Mouse (Mus musculus): ENCODE measurements around the gene Foxn1. TPM values are rescaled to one million over a fixed set of nuclear protein-coding genes. Genes with fewer than 3 reads are reported as not detected.
A peak's percentile ranks its signal among the peaks of the same experiment; 100 is the strongest.

The Foxn1 gene
- total RNA-seq, 1 experiment: not detected

DNA sequence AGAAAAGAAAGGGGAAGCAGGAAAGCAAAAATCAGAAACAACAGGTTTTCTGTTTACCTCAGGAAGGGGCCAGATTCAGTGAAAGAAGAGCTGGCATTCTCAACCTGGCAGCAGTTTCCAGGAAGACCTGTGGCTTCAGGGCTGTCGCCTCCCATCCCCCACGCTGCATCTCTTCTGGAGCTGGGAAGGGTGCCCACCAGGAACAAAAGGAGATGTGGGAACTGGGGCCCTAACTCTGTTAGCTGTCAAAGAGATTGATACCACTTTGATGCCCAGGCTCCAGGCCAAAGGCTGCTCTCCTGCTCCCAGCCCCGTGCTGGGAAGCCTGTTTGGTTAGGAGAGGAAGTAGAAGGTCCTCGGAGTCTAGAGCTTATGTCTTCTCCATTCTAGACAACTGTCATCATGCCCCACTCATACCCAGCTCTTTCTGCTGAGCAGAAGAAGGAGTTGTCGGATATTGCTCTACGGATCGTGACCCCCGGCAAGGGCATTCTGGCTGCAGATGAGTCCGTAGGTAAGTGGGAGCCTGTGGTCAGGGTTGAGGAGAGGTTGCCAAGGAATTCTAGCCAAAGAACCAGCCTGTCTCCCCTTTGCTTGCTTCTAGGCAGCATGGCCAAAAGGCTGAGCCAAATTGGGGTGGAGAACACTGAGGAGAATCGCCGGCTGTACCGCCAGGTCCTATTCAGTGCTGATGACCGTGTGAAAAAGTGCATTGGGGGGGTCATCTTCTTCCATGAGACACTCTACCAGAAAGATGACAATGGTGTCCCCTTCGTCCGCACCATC, 62.2 kb downstream of the Foxn1 start:
- Histone ChIP-seq H3K27ac (ENCODE audit: insufficient read depth, low read depth, low read length, poor library complexity, severe bottlenecking) (no peak overlapping the region), H3K9me3 (ENCODE audit: control insufficient read depth, insufficient read depth, low read depth, low read length) (no peaks in the 10 kb centered on the region), H3K36me3 (ENCODE audit: control insufficient read depth, insufficient read depth, low read length, poor library complexity, severe bottlenecking) (peaks cover 23% of the 10 kb centered on the region), H3K4me1 (ENCODE audit: control insufficient read depth in 2 of 2, insufficient read depth in 2 of 2, low read length in 2 of 2, poor library complexity in 1 of 2) (peaks cover 0 to 5% of the 10 kb centered on the region in 2 experiments; a peak in 2 of 4 replicates), H3K4me3 (ENCODE audit: insufficient read depth in 1 of 2, low read depth in 1 of 2, low read length in 2 of 2, poor library complexity in 1 of 2, severe bottlenecking in 1 of 2) (no peak overlapping the region), H3K9ac (ENCODE audit: insufficient read depth, low read depth, low read length, poor library complexity, severe bottlenecking) (no peak overlapping the region)
- in situ Hi-C loops (cut with MboI; ENCODE audit: low sequenced_read_pairs in 2 of 2, unreplicated experiment in 2 of 2): no loop called here
- TF ChIP-seq MAFK (IDR thresholded peaks at IDR 0.05; ENCODE audit: insufficient read depth, low read depth, low read length): no peak
- no peak for TF ChIP-seq ZC3H11A (IDR thresholded peaks at IDR 0.05; ENCODE audit: borderline replicate concordance, low read depth, low read length)
- TF ChIP-seq ZNF384 (IDR thresholded peaks at IDR 0.05; ENCODE audit: low read depth, low read length): no peak
- no peak for TF ChIP-seq CHD2 (IDR thresholded peaks at IDR 0.05; ENCODE audit: low read depth, low read length)
- TF ChIP-seq HCFC1 (IDR thresholded peaks at IDR 0.05; ENCODE audit: borderline replicate concordance, insufficient read depth, low read length): no peak
- no peak for DNase-seq (ENCODE audit: low read depth, low spot score)

DNA sequence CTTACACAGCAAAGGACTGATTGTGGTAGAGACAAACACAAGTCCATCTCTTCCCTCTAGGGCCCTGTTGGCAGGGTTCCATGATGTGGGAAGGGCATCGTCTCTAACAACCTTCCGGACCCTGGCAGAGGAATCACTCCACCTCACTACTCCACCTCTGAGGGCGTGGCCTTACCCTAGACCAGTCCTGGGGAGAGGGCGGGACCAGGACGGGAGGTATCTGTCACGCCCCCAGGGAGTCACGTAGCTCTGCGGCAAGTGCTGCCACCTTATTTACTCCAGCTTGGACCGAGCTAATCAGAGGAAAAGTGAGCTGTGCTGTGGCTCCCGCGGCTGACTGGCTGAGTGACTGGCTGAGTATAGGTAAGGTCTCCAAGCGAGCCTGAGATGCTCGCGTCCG, 63.5 kb downstream of the Foxn1 start, which contains the start of gene Aldoc:
Gene Aldoc (plus strand): TSS at position 109 of the 400 bp plus-strand sequence.
- DNase-seq (ENCODE audit: low read depth, low spot score): peak; percentile 93
- H3K4me3 ChIP-seq (ENCODE audit: insufficient read depth in 1 of 2, low read depth in 1 of 2, low read length in 2 of 2, poor library complexity in 1 of 2, severe bottlenecking in 1 of 2): peak within 1 kb of the TSS; percentile 55 to 73; a peak in 3 of 4 replicates
- H3K4me1 ChIP-seq (ENCODE audit: control insufficient read depth in 2 of 2, insufficient read depth in 2 of 2, low read length in 2 of 2, poor library complexity in 1 of 2): peaks cover 0 to 6% of the 10 kb centered on the region in 2 experiments; a peak in 2 of 4 replicates
- in situ Hi-C loops (cut with MboI; ENCODE audit: low sequenced_read_pairs in 2 of 2, unreplicated experiment in 2 of 2): no loop called here
- H3K27ac ChIP-seq (ENCODE audit: insufficient read depth, low read depth, low read length, poor library complexity, severe bottlenecking): peak within 1 kb of the TSS; percentile 15; the same call in 1 of the 2 replicates
- H3K36me3 ChIP-seq (ENCODE audit: control insufficient read depth, insufficient read depth, low read length, poor library complexity, severe bottlenecking): peaks cover 26% of the 10 kb centered on the region
- peak within 1 kb of the TSS; percentile 57; the same call in 1 of the 2 replicates for H3K9ac ChIP-seq (ENCODE audit: insufficient read depth, low read depth, low read length, poor library complexity, severe bottlenecking)
- TF ChIP-seq ZC3H11A (IDR thresholded peaks at IDR 0.05; ENCODE audit: borderline replicate concordance, low read depth, low read length) (no peak), ZNF384 (IDR thresholded peaks at IDR 0.05; ENCODE audit: low read depth, low read length) (no peak), HCFC1 (IDR thresholded peaks at IDR 0.05; ENCODE audit: borderline replicate concordance, insufficient read depth, low read length) (no peak), MAFK (IDR thresholded peaks at IDR 0.05; ENCODE audit: insufficient read depth, low read depth, low read length) (no peak), CHD2 (IDR thresholded peaks at IDR 0.05; ENCODE audit: low read depth, low read length) (no peak)
- H3K9me3 ChIP-seq (ENCODE audit: control insufficient read depth, insufficient read depth, low read depth, low read length): no peaks in the 10 kb centered on the region

GRCm38 (mm10) chr11:78322076-78322831, 64.1 kb downstream of the Foxn1 start:
- Histone ChIP-seq H3K4me3 (ENCODE audit: insufficient read depth in 1 of 2, low read depth in 1 of 2, low read length in 2 of 2, poor library complexity in 1 of 2, severe bottlenecking in 1 of 2) (peak overlapping the region in 1 of 2 experiments; percentile 73; a peak in 1 of 4 replicates), H3K9me3 (ENCODE audit: control insufficient read depth, insufficient read depth, low read depth, low read length) (no peaks in the 10 kb centered on the region), H3K9ac (ENCODE audit: insufficient read depth, low read depth, low read length, poor library complexity, severe bottlenecking) (no peak overlapping the region), H3K36me3 (ENCODE audit: control insufficient read depth, insufficient read depth, low read length, poor library complexity, severe bottlenecking) (peaks cover 29% of the 10 kb centered on the region), H3K27ac (ENCODE audit: insufficient read depth, low read depth, low read length, poor library complexity, severe bottlenecking) (peak overlapping the region; percentile 15; the same call in 1 of the 2 replicates), H3K4me1 (ENCODE audit: control insufficient read depth in 2 of 2, insufficient read depth in 2 of 2, low read length in 2 of 2, poor library complexity in 1 of 2) (peaks cover 0 to 9% of the 10 kb centered on the region in 2 experiments; a peak in 2 of 4 replicates)
- in situ Hi-C loops (cut with MboI; ENCODE audit: low sequenced_read_pairs in 2 of 2, unreplicated experiment in 2 of 2): no loop called here
- TF ChIP-seq ZC3H11A (IDR thresholded peaks at IDR 0.05; ENCODE audit: borderline replicate concordance, low read depth, low read length) (no peak), ZNF384 (IDR thresholded peaks at IDR 0.05; ENCODE audit: low read depth, low read length) (no peak), CHD2 (IDR thresholded peaks at IDR 0.05; ENCODE audit: low read depth, low read length) (no peak), HCFC1 (IDR thresholded peaks at IDR 0.05; ENCODE audit: borderline replicate concordance, insufficient read depth, low read length) (no peak), MAFK (IDR thresholded peaks at IDR 0.05; ENCODE audit: insufficient read depth, low read depth, low read length) (no peak)
- DNase-seq (ENCODE audit: low read depth, low spot score): no peak

DNA sequence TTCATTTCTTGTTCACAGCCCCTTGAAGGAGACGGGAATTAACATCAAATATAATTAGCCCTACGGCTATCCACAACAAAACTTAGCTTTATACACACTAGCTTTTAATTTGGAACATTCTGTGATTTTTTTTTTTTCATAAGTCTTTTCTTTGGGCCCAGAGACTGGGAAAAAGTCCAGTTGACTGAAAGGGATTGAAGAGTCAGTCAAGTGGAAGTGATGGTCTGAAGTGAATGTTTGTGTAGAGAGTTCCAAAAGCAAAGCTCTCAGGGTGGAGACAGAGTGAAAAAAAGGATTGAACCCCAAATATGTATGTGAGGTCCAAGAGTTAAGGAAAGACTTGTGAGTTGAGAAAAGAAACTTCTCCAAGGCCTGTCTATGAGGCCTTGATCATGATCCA, 67.9 kb downstream of the Foxn1 start:
- no peaks in the 10 kb centered on the region for H3K9me3 ChIP-seq (ENCODE audit: control insufficient read depth, insufficient read depth, low read depth, low read length)
- peaks cover 50% of the 10 kb centered on the region for H3K36me3 ChIP-seq (ENCODE audit: control insufficient read depth, insufficient read depth, low read length, poor library complexity, severe bottlenecking)

More for the DNA sequence above, 67.9 kb downstream of the Foxn1 start:
- DNase-seq (ENCODE audit: low read depth, low spot score): no peak
- Histone ChIP-seq H3K4me1 (ENCODE audit: control insufficient read depth in 2 of 2, insufficient read depth in 2 of 2, low read length in 2 of 2, poor library complexity in 1 of 2) (peaks cover 0 to 12% of the 10 kb centered on the region in 2 experiments; a peak in 2 of 4 replicates), H3K9ac (ENCODE audit: insufficient read depth, low read depth, low read length, poor library complexity, severe bottlenecking) (no peak overlapping the region), H3K27ac (ENCODE audit: insufficient read depth, low read depth, low read length, poor library complexity, severe bottlenecking) (no peak overlapping the region), H3K4me3 (ENCODE audit: insufficient read depth in 1 of 2, low read depth in 1 of 2, low read length in 2 of 2, poor library complexity in 1 of 2, severe bottlenecking in 1 of 2) (no peak overlapping the region)
- TF ChIP-seq HCFC1 (IDR thresholded peaks at IDR 0.05; ENCODE audit: borderline replicate concordance, insufficient read depth, low read length): no peak
- no peak for TF ChIP-seq ZC3H11A (IDR thresholded peaks at IDR 0.05; ENCODE audit: borderline replicate concordance, low read depth, low read length)
- TF ChIP-seq ZNF384 (IDR thresholded peaks at IDR 0.05; ENCODE audit: low read depth, low read length): no peak
- no peak for TF ChIP-seq CHD2 (IDR thresholded peaks at IDR 0.05; ENCODE audit: low read depth, low read length)
- no peak for TF ChIP-seq MAFK (IDR thresholded peaks at IDR 0.05; ENCODE audit: insufficient read depth, low read depth, low read length)
- in situ Hi-C loops (cut with MboI; ENCODE audit: low sequenced_read_pairs in 2 of 2, unreplicated experiment in 2 of 2): no loop called here

All from ES-E14 (cell line).